Mouse (Mus musculus): Measurements from ENCODE around the gene Bsn.

- TF ChIP-seq CTCF (IDR thresholded peaks at IDR 0.05; ENCODE audit: low read depth, low read length): no peak
- TF ChIP-seq POLR2A (IDR thresholded peaks at IDR 0.05; ENCODE audit: borderline replicate concordance, low read depth, low read length): no peak
These were observed 56.7 kb downstream of the Bsn start for GRCm38 (mm10) chr9:108133478-108133877.
